Mouse (Mus musculus) left cerebral cortex, postnatal 36 days (tissue): ENCODE data around the gene Tmem126b. TPM values are rescaled to one million over a fixed set of nuclear protein-coding genes. Genes with fewer than 3 reads are reported as not detected.

Experiments
- DNase-seq, 2 experiments: peaks; one replicate each; pipeline ENCODE4 v3.0.0; 2021 to 2022; ENCODE audit warnings: low spot score in 2 of 2, mixed read lengths in 1 of 2
- intact Hi-C: fragments of 180-260 bp; cut with DNase I; formaldehyde crosslinking; loops from one replicate; pipeline ENCODE4 v1.15.1; 2025
- total RNA-seq, 2 experiments: library from RNA; stranded (reverse); gene quantifications; 2 replicates each; pipeline ENCODE4 v1.2.3; 2021

The Tmem126b gene
- total RNA-seq, result 10 to 100 TPM; 22.8 to 25.1 TPM

DNA sequence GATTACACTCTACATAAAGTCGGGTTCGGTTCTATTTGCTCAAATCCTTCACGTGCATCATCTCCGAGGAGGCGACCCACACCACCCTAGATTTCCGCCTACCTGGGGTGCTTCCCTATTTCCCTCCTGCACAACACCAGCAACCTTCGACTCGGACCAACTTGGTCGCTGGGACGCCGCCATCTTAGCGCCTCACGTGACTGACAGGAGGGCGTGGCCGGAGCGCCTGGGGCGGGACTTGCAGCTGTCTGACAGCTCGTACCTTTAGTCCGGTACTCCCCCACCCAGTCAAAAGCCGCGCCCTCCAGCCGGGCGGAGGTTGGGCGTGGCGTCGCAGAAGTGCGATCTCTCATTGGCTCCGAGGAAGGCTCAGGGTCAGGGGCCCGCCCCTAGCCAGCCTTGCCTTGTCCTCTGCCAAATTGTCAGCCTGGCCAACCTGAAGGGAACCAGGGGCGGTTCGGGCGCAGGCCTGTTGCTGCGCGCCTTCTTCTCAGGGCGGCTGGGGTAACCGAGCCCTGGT, at the start of gene Tmem126b:
TSS of gene Tmem126b (minus strand) at position 209 of the 520 bp plus-strand sequence.
- peak; percentile 99 for DNase-seq
- intact Hi-C loops, result loop anchor here (1.0 kb wide), 1 partner anchor 34 kb away; the partner anchor contains the start of gene Crebzf

DNA sequence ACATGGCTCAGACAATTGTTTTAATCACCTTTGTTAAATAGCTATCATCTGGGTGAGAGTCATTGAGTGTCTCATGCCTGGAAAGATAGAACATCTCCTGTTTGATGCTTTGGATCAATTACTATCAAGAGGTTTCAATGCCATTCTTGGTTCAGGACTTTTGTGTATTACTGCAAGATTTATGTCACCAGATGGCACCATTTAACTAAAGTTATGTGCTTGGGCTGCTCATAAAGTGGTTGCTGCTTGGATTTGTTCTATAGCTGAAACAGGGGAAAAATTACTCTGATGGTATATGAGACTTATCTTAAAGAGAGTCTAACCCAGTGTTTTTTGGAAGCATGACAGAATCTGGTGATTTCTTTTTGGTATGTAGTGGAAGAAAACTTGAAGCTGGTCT, 36.5 kb upstream of the Tmem126b start:
- intact Hi-C loops, result loop anchor here (2.0 to 10.0 kb wide), 2 partner anchors 373 to 715 kb away; no protein-coding TSS in a partner anchor
- no peak for DNase-seq

DNA sequence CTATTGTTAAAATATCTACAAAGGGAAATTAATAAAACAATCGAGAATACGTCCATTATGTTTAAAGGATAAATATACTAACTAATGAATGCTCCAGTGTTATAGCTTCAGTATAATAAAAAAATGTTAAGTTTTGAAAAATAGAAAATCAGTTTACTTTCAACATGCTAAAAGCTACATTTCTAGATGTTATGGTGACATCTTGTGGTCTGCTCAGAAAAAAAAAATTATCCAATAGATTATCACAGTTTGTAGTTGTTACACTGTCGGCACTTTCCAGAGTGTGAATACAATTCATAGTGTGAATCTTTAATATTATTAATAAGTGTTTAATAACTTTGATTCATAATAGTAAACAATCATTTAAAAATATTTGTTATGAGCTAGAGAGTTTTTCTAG, 32.3 kb upstream of the Tmem126b start:
- intact Hi-C loops, result no loop called here
- no peak for DNase-seq

GRCm38 (mm10) chr7:90482607-90483006, 6.8 kb upstream of the Tmem126b start:
- intact Hi-C loops, result no loop called here
- no peak for DNase-seq

DNA sequence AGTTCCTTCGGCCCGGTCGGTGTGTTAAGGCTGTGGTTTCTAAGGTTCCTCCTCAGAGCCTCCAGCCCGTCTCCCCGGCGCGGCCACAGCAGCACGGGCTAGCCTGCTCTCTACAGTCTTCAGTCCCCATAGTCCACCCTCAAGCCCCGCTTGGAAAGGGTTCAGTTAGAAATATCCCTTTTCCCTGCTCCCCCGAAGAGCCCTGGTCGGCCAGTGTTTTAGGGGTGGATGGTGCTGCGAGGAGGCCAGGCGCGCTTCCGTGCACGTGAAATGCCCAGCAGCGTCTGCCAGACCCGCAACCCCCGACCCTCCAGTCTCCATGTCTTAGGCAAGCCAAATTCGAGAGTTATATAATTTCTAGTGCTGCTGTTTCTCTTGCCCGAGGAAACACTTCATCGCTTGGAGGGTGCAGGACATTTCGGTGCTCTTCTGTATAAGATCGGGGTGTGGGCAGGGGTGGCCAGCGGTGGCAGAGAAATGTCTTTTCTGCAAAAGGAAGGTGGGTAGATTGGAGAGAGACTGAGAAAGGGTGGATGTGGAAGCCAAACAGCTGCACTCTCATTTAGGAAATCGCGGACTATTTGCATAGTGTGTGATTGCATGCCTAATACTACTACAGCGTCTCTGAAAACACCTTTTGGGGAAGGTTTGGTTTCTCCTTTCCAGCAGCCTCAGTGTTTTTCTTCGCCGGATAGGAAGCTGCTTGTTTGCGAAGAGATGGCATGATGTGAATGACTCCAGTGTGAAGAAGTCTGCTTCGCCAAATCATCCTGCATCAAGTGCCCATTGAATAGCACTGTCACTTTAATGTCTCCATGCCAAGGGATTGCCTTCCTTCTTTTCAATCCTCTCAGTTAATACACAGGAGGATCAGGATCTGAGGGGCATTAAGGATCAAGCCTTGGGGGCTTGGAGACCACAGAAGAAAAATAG, 778 bp upstream of the Tmem126b start, which contains the start of gene Dlg2:
TSS of gene Dlg2 (plus strand) at position 360 of the 933 bp plus-strand sequence.
- peak in 1 of 2 experiments; percentile 67 for DNase-seq
- intact Hi-C loops, result loop anchor here (1.0 kb wide), 1 partner anchor 34 kb away; the partner anchor contains the start of gene Crebzf

- intact Hi-C loops, result no loop called here
- no peak for DNase-seq
These were observed 2.3 kb downstream of the Tmem126b start for GRCm38 (mm10) chr7:90473511-90473910.

GRCm38 (mm10) chr7:90461441-90461840, 14.4 kb downstream of the Tmem126b start:
- DNase-seq, result no peak
- intact Hi-C loops, result no loop called here

- DNase-seq, result no peak
These were observed 14.9 kb downstream of the Tmem126b start for GRCm38 (mm10) chr7:90460930-90461329.

GRCm38 (mm10) chr7:90460330-90460729, 15.5 kb downstream of the Tmem126b start:
- no peak for DNase-seq
- intact Hi-C loops, result no loop called here

More at GRCm38 (mm10) chr7:90460930-90461329, 14.9 kb downstream of the Tmem126b start:
- intact Hi-C loops, result no loop called here

DNA sequence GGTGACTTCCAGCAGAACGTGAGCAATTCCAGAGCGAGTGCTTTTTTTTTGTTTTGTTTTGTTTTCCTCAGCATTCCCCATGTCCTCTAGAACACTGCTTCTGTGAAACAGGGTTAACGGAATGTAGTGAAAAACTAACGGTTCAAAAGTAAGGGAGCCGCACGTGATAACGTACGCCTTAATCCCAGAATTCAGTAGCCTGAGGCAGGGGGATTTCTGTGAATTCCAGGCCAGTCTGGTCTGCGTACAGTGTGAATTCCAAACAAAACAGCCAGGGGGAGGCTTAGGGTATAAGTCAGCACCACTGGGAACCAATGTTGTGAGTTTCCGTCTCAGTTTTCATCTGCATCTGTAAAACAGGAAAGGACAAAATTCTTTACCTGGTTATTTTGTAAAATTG, 18.3 kb downstream of the Tmem126b start:
- no peak for DNase-seq
- intact Hi-C loops, result loop anchor here (2.0 kb wide), 1 partner anchor 15 kb away; the partner anchor contains the start of gene Crebzf

DNA sequence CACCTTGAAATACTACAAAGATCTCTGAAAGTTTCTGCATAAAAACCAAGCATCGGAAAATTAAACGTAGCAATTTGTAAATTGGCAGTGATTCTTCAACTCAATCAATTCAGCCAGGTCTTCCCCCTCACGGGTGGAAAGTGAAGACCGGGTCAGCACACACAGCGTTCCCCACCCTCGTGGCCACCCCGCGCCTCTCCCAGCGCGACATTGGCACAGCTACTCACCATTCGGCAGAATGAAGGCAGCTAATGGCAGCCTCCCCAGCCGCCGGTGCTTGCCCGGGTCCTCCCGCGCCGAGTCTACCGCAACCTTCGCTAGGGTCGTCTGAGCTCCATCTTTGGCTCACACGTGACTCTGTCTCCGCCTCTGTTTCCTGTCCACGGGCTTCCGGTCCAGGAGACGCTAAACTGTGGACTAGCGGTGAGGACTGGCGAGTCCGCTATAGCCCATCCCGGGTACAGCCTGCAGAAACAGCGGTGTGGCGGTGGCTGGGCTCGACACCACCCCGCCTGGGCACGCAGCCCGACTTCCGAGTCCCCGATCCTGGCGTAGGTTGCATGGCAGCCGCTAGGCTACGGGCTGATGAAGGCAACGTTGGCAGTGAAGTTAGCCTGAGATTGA, 18.8 kb downstream of the Tmem126b start, which contains the start of gene Tmem126a:
TSS of gene Tmem126a (minus strand) at position 385 of the 624 bp plus-strand sequence.
- intact Hi-C loops, result loop anchor here (2.0 kb wide), 1 partner anchor 14 kb away; the partner anchor contains the start of gene Crebzf
- peak; percentile 84 for DNase-seq

DNA sequence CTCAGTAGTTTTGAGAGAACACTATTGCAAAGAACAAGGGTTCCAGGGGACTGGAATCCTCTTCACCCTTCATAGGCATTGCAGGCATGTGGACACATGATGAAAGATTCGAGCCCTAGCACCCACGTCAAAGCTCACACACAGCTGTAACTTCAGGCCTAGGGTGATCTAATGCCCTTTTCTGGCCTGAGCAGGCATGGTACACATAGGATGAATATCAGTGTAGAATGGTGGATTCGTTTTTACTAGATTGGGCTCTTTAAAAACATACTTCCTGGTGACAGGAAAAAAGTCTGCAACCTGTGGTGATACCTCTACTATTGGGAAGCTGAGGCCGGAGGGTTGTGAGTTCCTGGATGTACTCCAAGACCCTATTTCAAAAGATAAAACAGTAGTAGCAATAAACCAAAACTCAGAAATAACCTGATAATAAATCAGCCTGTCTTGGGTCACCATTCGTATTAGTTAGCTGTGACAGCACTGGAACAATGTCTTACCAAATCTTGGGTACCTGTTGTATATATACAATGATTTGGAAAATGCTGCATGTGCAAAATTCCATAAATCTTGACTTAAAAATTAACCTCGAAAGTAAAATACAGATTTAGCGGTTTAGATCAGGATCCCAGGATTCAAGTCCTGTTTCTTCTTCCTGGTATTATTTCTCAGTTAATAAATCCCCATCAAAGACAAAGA, 19.5 kb downstream of the Tmem126b start:
- intact Hi-C loops, result loop anchor here (2.0 kb wide), 1 partner anchor 13 kb away; the partner anchor contains the start of gene Crebzf
- no peak for DNase-seq

DNA sequence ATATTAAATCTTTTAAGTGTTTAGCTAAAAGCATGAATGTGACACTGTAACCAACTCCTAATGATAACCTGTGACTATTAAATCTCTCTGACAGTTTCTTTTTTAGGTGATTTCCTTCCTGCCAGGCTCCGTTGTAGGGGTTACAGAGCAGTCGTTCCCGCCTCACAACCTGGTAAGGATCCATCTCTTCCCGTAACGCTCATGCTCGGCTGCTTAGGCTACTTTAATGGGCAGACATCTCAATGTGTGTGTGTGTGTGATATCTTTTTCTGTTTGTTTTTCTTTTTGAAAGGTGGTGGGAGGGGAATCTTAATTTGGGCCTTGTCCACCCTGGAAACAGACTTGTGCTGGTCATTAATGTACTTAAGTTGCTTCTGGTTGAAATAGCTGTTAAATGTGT, 31.6 kb downstream of the Tmem126b start:
- intact Hi-C loops, result loop anchor here (5.0 kb wide), 1 partner anchor 312 kb away; the partner anchor contains the start of gene Picalm
- DNase-seq, result no peak

DNA sequence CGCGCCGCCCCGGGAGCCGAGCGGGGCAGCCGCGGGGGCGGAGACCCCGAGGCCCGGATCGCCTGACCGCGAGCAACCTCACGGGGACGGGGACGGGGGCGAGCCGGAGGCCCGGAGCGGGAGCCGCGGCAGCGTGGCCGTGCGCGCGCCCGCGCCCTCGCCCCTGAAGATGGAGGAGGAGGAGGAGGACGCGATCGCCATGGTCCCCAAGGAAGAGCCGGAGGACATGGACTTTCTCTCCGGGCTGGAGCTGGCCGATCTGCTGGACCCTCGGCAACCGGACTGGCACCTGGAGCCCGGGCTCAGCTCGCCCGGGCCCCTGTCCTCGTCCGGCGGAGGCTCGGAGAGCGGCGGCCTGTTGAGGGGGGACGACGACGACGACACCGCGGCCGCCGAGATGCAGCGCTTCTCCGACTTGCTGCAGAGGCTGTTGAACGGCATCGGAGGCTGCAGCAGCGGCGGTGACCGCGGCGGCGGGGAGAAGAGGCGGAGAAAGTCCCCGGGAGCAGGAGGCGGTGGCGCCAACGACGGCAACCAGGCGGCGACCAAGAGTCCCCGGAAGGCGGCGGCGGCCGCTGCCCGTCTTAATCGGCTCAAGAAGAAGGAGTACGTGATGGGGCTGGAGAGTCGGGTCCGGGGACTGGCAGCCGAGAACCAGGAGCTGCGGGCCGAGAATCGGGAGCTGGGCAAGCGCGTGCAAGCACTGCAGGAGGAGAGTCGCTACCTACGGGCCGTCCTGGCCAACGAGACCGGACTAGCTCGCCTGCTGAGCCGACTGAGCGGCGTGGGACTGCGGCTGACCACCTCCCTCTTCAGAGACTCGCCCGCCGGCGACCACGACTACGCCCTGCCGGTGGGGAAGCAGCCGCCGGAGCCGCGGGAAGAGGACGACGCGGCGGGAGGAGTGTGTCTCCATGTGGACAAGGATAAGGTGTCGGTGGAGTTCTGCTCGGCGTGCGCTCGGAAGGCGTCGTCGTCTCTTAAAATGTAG, 32.4 kb downstream of the Tmem126b start:
- peak; percentile 74 to 81 for DNase-seq
- intact Hi-C loops, result loop anchor here (2.0 to 5.0 kb wide), 2 partner anchors 13 to 311 kb away; partner anchors contain the start of genes Picalm and Tmem126a

- intact Hi-C loops, result loop anchor here (1.0 to 5.0 kb wide), 3 partner anchors 14 to 310 kb away; partner anchors contain the start of genes Dlg2, Picalm, Tmem126a and Tmem126b
- peak; percentile 94 to 95 for DNase-seq
These were observed 33.2 kb downstream of the Tmem126b start, which contains the start of gene Crebzf for GRCm38 (mm10) chr7:90442518-90443080. Gene Crebzf (plus strand): TSS chr7:90442729.

DNA sequence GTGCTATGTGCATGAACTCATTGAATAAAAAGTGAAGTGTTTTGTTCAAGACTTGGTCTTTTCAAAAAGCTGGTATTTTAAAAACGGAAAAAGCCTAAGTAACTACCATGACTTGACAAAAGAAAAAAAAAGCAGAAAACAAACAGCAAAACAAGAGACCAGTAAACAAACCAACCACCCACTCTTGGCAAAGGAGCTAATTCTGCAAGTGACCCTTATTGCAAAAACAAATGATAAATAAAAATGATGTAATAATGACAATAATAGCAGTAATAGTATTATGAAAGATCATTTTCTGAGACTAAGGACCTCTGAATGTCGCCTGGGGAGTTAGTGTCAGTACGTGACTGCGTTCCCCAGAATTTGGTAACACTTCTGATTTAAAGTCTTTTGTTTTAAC, 33.7 kb downstream of the Tmem126b start:
- intact Hi-C loops, result loop anchor here (1.0 to 5.0 kb wide), 3 partner anchors 15 to 310 kb away; partner anchors contain the start of genes Dlg2, Picalm, Tmem126a and Tmem126b

DNA sequence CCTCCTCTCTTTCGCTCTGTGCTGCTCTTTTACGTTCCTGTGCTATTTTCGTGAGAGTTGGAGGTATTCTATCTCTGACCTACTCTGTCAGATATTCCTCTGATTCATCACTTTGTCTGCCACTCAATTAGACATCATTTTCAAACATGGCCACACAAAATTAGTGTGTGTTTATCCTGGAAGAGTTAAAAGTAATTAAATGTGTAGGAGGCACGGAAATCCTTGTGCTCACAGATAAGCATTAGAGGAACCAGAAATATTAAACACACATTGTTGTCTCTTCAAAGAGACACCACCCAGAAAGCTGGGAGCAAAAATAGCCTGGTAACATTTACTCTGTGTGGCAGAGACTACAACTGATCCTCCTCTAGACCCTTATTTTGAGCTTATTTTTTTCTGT, 35.8 kb downstream of the Tmem126b start:
- intact Hi-C loops, result loop anchor here (5.0 kb wide), 1 partner anchor 308 kb away; the partner anchor contains the start of gene Picalm
- no peak for DNase-seq

More for the DNA sequence above, 33.7 kb downstream of the Tmem126b start:
- no peak for DNase-seq
